Mouse (Mus musculus) adrenal gland, adult 2 months (tissue): ENCODE measurements around the gene Vmn1r196. TPM values are rescaled to one million over a fixed set of nuclear protein-coding genes. Genes with fewer than 3 reads are reported as not detected.
"Not testable (repeated sequence)": the region's sequence is repeated elsewhere in the genome, so short reads cannot be mapped to it uniquely, and the experiment has no call there.

Experiments used
- DNase-seq: peaks from one replicate; pipeline ENCODE4 v3.0.0; 2021
- long read RNA-seq: library from polyadenylated mRNA; stranded (forward); transcript quantifications from one replicate; pipeline ENCODE4 v2.0.0, GENCODE M21; 2021
- polyA plus RNA-seq: library from polyadenylated mRNA; depleted of rRNA; stranded (reverse); fragments of >200 nt; gene quantifications from 2 replicates; pipeline ENCODE4 v1.2.3, GENCODE M21; 2012; rRNA removed
- total RNA-seq, 2 experiments: library from RNA; stranded (reverse); gene quantifications; 2 replicates each; pipeline ENCODE4 v1.2.3; 2021

Gene Vmn1r196
- total RNA-seq: not detected
- not detected in 2 replicates for polyA plus RNA-seq
- long read RNA-seq: 0 reads

DNA sequence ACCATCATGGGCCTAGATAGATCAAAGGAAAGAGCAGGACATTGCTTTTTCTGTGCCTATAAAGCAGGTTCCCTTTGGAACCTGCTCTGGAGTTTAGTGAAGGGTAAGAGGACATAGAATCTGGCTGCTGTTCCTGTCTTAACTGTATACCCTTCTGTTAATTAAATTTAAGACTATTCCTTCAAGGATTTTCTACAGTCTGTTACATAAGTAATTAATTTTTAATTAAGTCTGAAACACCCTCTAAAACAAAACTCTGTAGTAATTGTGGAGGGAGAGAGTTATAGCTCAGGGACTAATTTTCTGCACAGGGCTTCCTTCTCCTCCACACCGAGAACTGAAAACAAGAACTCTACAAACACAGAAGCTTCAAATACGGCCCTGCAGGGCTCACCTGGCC, at the start of gene Vmn1r196:
Gene Vmn1r196 (plus strand): TSS at position 301 of the 400 bp plus-strand sequence.
- DNase-seq: no peak

DNA sequence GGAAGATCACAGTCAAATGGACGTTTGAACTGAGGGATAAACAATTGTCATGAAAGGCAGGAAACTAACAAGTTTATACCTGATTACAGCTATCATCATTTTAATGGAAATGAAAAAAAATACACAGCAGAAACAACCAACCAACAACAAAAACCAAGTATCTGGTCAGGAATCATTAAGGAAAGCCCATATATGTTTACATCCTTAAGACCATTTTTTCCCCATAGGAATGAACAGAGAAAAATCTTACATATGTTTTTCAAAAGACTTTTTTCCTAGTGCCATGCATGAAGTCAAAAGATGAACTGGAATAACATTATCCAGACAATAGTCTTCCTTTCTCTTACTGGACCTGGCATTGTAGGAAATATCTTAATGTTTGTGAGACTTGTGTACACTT, 45.8 kb upstream of the Vmn1r196 start, which contains the start of gene Vmn1r194:
Gene Vmn1r194 (plus strand): TSS at position 301 of the 400 bp plus-strand sequence.
- DNase-seq: no peak

DNA sequence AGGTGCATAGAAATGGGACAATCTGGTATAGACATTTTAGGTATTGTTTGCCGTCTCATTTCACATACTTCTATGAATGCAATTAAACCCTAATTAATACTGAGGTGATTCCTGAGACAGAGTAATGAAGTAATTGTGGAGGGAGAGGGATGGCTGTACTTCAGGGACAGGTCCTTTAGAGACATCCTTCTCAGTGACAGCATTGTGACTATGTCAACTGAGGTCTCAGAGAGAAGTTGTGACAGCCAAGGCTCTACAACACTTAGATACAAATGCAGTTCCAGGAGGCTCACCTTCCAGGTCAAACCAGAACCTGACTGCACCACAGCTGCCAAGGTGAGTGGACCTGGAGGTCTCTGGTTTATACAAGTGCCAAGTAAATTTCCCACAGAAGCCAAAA, 19.5 kb upstream of the Vmn1r196 start, which contains the start of gene Vmn1r195:
Gene Vmn1r195 (plus strand): TSS at position 301 of the 400 bp plus-strand sequence.
- DNase-seq: not testable (repeated sequence)

DNA sequence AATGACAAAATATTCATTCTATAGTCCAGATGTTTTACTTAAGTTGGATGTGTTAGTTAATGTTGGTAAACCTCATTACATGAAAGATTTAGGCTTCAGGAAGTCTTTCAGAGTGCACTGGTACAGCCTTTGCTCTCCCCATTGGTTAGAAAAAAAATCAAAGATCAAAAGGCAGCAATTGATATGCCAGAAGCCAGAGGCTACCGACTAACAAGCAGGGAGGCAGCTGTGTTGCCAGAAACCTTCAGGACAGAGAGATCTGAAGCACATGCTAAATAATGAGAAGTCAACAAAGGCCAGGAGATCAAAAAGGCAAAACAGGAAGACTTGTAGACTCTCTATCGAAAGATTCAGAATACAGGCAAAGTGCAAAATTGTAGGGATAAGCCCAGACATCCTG, 18.0 kb upstream of the Vmn1r196 start:
- no peak for DNase-seq

DNA sequence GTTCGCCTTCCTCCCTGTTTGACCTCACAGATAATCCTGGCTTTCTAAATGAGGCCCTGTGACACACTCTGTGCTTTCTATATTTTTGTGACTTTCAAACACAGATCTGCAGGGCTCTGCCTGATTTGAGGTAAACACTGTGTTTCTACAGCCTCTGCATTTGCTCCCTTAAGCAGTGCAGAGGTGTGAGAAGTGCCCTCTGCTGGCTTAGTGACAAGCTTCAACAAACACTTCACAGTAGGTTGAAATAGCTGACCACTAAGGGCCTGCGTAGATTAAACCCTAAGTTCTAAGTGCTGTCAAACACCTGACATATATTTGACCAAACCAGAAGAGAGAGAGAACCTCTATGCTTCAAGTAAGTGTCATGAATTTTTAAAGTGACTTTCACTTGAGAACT, 5.1 kb upstream of the Vmn1r196 start:
- no peak for DNase-seq

DNA sequence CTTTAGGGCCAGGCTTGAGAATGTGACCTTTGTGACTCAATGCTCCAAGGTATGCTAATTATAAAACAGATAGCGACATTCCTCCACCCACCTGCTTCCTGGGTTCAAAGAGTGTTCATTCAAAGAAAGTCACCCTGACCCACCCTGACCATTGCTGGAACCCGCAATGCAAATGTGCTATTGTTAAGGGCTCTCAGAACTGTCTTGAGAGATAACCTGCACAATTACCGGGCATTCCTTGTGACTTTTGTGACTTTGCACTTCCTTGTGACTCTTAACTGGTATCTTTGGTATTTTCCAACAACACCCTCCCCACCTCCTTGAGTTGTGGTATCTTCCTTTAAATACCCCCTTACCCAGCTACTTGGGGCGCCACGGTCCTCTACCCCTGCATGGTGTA, 18.4 kb downstream of the Vmn1r196 start:
- DNase-seq: not testable (repeated sequence)

DNA sequence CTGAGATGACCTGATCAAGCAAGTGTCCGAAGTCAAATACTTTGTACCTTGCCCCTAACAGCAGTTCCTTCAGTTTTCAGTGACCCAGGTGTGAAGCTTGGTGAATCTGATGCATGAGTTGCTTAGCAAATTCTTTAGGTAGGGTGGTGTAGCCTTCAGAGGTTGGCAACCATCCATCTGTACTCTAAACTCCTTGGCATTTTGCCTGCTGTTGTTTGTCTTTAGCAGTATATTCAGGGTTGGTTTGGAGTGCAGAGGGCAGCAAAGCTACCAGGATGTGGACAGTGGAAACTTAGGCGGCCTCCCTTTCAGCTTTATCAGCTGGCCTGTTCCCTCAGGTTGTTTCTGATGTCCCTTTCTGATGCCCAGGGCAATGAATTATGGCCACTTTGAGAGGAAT, 25.6 kb downstream of the Vmn1r196 start:
- DNase-seq: no peak

DNA sequence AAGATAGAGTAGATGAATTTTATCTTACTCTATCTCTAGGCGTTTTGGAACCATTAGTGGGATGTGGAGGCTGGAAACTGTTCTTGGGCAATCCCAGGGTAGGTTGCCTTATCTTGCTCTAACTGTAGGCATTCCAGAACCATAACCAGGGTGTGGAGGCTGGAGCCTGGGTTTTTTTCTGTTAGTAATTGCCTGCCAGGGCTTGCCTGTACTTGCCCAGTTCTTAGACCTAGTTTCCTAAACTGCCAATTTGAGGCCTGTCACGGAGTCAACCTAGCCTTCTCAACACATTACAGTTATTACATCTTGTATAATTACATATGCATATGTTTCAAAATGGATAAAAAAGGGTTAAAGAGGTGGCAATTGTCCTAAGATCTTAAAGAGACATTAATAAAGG, 27.6 kb downstream of the Vmn1r196 start:
- no peak for DNase-seq

DNA sequence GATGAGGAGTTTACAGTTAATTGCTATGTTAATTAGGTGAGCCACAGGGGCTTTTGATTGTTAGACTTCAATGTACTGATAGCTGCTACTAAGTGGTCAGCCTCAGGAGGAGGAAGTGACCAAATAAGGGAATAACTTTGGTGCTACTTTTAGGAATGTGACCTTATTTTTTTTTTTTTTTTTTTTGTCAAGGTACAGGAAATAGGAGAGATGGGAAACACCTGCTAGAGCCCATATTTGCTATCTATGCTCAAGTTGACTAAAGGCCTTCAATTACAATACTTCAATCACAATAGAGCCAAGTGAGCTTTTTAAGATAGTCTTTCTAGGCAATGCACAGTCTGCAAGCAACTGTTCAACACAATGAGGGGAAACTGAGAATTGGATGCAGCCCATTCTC, 30.4 kb downstream of the Vmn1r196 start:
- no peak for DNase-seq

DNA sequence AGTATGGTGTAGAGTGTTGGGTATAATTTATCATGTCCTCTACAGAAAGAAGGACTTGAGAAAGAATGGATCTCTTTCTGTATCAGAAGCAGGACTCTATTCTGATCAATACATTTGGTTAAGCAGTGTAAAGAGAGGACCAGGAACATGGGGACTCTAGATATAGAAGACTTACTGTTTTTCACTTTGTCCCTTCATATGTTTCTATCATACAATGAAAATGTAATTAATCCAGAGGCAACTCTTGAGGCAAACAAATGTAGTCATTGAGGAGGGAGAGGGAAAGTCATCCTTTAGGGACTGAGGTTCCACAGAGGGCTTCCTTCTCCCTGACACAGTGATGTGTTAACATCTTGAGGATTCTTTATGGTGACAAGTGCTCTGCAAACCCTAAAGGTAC, 34.6 kb downstream of the Vmn1r196 start, which contains the start of gene Vmn1r197:
Gene Vmn1r197 (plus strand): TSS at position 301 of the 400 bp plus-strand sequence.
- DNase-seq: no peak

DNA sequence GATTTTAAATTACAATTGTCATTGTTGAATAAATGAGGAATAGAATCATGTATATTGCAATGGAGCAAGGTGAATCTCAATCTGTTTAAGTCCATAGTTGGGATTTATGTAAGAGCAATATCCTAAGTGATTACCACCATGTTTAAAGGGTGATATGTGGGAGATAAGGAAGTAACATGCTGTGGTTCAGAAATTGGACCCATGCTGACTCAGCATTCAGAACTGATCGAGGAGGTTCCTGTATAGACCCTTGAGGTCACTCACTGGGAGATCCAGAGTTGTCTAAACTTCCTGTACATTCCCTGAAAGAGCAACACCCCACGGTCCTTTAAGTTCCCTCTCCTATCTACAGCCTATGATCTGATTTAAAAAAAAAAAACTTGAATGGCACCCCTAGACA, 43.5 kb downstream of the Vmn1r196 start:
- no peak for DNase-seq

DNA sequence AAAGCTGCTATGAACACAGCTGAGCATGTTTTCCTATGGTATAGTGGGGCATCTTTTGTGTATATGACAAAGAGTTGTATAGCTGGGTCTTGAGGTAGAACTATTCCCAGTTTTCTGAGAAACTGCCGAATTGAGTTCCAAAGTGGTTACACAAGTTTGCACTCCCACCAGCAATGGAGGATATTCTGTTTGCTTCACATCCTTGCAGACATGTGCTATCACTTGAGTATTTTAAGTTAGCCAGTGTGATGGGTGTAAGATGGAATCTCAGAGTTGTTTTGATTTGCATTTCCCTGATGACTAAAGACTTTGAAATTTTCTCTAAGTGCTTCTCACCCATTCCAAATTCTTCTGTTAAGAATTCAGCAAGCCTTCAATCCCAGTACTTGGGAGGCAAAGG, 45.8 kb downstream of the Vmn1r196 start:
- no peak for DNase-seq

Other genes with a start within 250 kb of the Vmn1r196 start
- gene Hist1h4i, start 248.6 kb upstream of the Vmn1r196 start, total RNA-seq: 10 to 100 TPM; 48.5 to 52.2 TPM
- 11.4 and 12.7 TPM in 2 replicates for gene Hist1h4i, start 248.6 kb upstream of the Vmn1r196 start, polyA plus RNA-seq
- 10 to 100 TPM; 14.1 to 18.2 TPM for gene Hist1h2ag, start 247.0 kb upstream of the Vmn1r196 start, total RNA-seq
- gene Hist1h2ag, start 247.0 kb upstream of the Vmn1r196 start, polyA plus RNA-seq: 0.45 TPM in 1 of 2 replicates, not detected in the other
- 10 to 100 TPM; 14.1 to 18.8 TPM for gene Hist1h2bj, start 246.7 kb upstream of the Vmn1r196 start, total RNA-seq
- gene Hist1h2bj, start 246.7 kb upstream of the Vmn1r196 start, polyA plus RNA-seq: 2.3 and 2.8 TPM in 2 replicates
- gene Vmn1r188, start 205.5 kb upstream of the Vmn1r196 start, total RNA-seq: not detected
- gene Vmn1r188, start 205.5 kb upstream of the Vmn1r196 start, polyA plus RNA-seq: not detected in 2 replicates
- gene Vmn1r189, start 184.1 kb upstream of the Vmn1r196 start, total RNA-seq: not detected
- gene Vmn1r189, start 184.1 kb upstream of the Vmn1r196 start, polyA plus RNA-seq: not detected in 2 replicates
- gene Vmn1r191, start 106.0 kb upstream of the Vmn1r196 start, total RNA-seq: not detected
- not detected in 2 replicates for gene Vmn1r191, start 106.0 kb upstream of the Vmn1r196 start, polyA plus RNA-seq
- not detected for gene Vmn1r192, start 98.8 kb upstream of the Vmn1r196 start, total RNA-seq
- not detected in 2 replicates for gene Vmn1r192, start 98.8 kb upstream of the Vmn1r196 start, polyA plus RNA-seq
- gene Vmn1r193, start 66.8 kb upstream of the Vmn1r196 start, total RNA-seq: not detected
- not detected in 2 replicates for gene Vmn1r193, start 66.8 kb upstream of the Vmn1r196 start, polyA plus RNA-seq
- gene Vmn1r194, start 45.7 kb upstream of the Vmn1r196 start, total RNA-seq: not detected
- gene Vmn1r194, start 45.7 kb upstream of the Vmn1r196 start, polyA plus RNA-seq: not detected in 2 replicates
- gene Vmn1r195, start 19.4 kb upstream of the Vmn1r196 start, total RNA-seq: not detected
- not detected in 2 replicates for gene Vmn1r195, start 19.4 kb upstream of the Vmn1r196 start, polyA plus RNA-seq
- not detected for gene Vmn1r197, start 34.7 kb downstream of the Vmn1r196 start, total RNA-seq
- not detected in 2 replicates for gene Vmn1r197, start 34.7 kb downstream of the Vmn1r196 start, polyA plus RNA-seq
- not detected for gene Vmn1r198, start 60.4 kb downstream of the Vmn1r196 start, total RNA-seq
- not detected in 2 replicates for gene Vmn1r198, start 60.4 kb downstream of the Vmn1r196 start, polyA plus RNA-seq
- not detected for gene Vmn1r199, start 89.9 kb downstream of the Vmn1r196 start, total RNA-seq
- not detected in 2 replicates for gene Vmn1r199, start 89.9 kb downstream of the Vmn1r196 start, polyA plus RNA-seq
- not detected for gene Vmn1r200, start 100.5 kb downstream of the Vmn1r196 start, total RNA-seq
- not detected in 2 replicates for gene Vmn1r200, start 100.5 kb downstream of the Vmn1r196 start, polyA plus RNA-seq
- not detected for gene Vmn1r201, start 182.0 kb downstream of the Vmn1r196 start, total RNA-seq
- gene Vmn1r201, start 182.0 kb downstream of the Vmn1r196 start, polyA plus RNA-seq: not detected in 2 replicates
- not detected for gene Vmn1r202, start 215.5 kb downstream of the Vmn1r196 start, total RNA-seq
- gene Vmn1r202, start 215.5 kb downstream of the Vmn1r196 start, polyA plus RNA-seq: not detected in 2 replicates
- gene Vmn1r203, start 228.2 kb downstream of the Vmn1r196 start, total RNA-seq: not detected
- not detected in 2 replicates for gene Vmn1r203, start 228.2 kb downstream of the Vmn1r196 start, polyA plus RNA-seq